Mouse (Mus musculus) liver, embryonic 15.5 days (tissue): ENCODE measurements around the gene Camta1. TPM values are rescaled to one million over a fixed set of nuclear protein-coding genes. Genes with fewer than 3 reads are reported as not detected.
"Not testable (repeated sequence)": the region's sequence is repeated elsewhere in the genome, so short reads cannot be mapped to it uniquely, and the experiment has no call there.

Experiments
- ATAC-seq: fragments of 200-750 bp; cut with Nextera tagmentation; 2 replicates; pipeline ENCODE4 v1.8.0; 2017; ENCODE audit warnings: moderate number of reproducible peaks, mild to moderate bottlenecking, moderate library complexity; ENCODE audit not compliant: insufficient read depth
- H3K27ac ChIP-seq: fragments of 300-500 bp; sonication (generic); replicated peaks from 2 replicates; pipeline ENCODE4 v1.5.1; 2015; ENCODE audit warnings: mild to moderate bottlenecking, inconsistent platforms
- H3K27me3 ChIP-seq: fragments of 300-500 bp; sonication (generic); 2 replicates; pipeline ENCODE4 v1.6.1; 2015; ENCODE audit warnings: mild to moderate bottlenecking, inconsistent platforms
- H3K36me3 ChIP-seq: fragments of 300-500 bp; sonication (generic); replicated peaks from 2 replicates; pipeline ENCODE4 v1.6.1; 2015; ENCODE audit warnings: moderate library complexity, mild to moderate bottlenecking, inconsistent platforms
- H3K4me1 ChIP-seq: fragments of 300-500 bp; sonication (generic); replicated peaks from 2 replicates; pipeline ENCODE4 v1.6.1; 2015; ENCODE audit warnings: inconsistent platforms
- H3K4me2 ChIP-seq: fragments of 300-500 bp; sonication (generic); 2 replicates; pipeline ENCODE4 v1.6.1; 2015; ENCODE audit warnings: moderate library complexity, mild to moderate bottlenecking, inconsistent platforms
- H3K4me3 ChIP-seq: fragments of 300-500 bp; sonication (generic); replicated peaks from 2 replicates; pipeline ENCODE4 v1.5.1; 2015; ENCODE audit warnings: mild to moderate bottlenecking, inconsistent platforms
- H3K9ac ChIP-seq: fragments of 300-500 bp; sonication (generic); 2 replicates; pipeline ENCODE4 v1.6.1; 2015; ENCODE audit warnings: moderate library complexity, mild to moderate bottlenecking, inconsistent platforms
- H3K9me3 ChIP-seq: fragments of 300-500 bp; sonication (generic); replicated peaks from 2 replicates; pipeline ENCODE4 v1.6.1; 2016; ENCODE audit warnings: inconsistent platforms
- WGBS: fragments of 180-500 bp; shearing (Covaris S2); methylation state at CpG from one replicate; pipeline ENCODE4 v1.1.7; 2015; ENCODE audit warnings: mixed read lengths; ENCODE audit not compliant: insufficient replicate concordance; 5-methylcytosine and 5-hydroxymethylcytosine counted together
- polyA plus RNA-seq: library from polyadenylated mRNA; unstranded; fragments of >200 nt; fragmentation: Nextera tagmentation; extraction: Ambion mirVana; gene quantifications from 2 replicates; pipeline ENCODE4 v1.2.1, GENCODE M21; 2015

Camta1 gene
- polyA plus RNA-seq, 1 experiment from 2014 or later, result 31.1 TPM

GRCm38 (mm10) chr4:150879631-150880030, 982.0 kb downstream of the Camta1 start:
- no peak overlapping the region for H3K4me2 ChIP-seq
- H3K27ac ChIP-seq, result no peak overlapping the region
- peaks cover 5% of the 10 kb centered on the region; the same call in 1 of the 2 replicates for H3K4me1 ChIP-seq
- no peak for ATAC-seq
- WGBS, result 87% methylated on average over 22 of the region's 22 CpGs
- no peaks in the 10 kb centered on the region for H3K27me3 ChIP-seq
- H3K36me3 ChIP-seq, result no peaks in the 10 kb centered on the region
- no peak overlapping the region for H3K4me3 ChIP-seq
- H3K9ac ChIP-seq, result no peak overlapping the region
- peaks cover 14% of the 10 kb centered on the region; the same call in 1 of the 2 replicates for H3K9me3 ChIP-seq

- Histone ChIP-seq H3K9me3 (peaks cover 14% of the 10 kb centered on the region; the same call in 1 of the 2 replicates), H3K4me2 (no peak overlapping the region), H3K27me3 (no peaks in the 10 kb centered on the region), H3K9ac (no peak overlapping the region), H3K27ac (no peak overlapping the region), H3K4me3 (no peak overlapping the region), H3K4me1 (peaks cover 18% of the 10 kb centered on the region), H3K36me3 (no peaks in the 10 kb centered on the region)
- 55% methylated on average over 10 of the region's 10 CpGs for WGBS
- no peak for ATAC-seq
Observed at GRCm38 (mm10) chr4:150875393-150875792, 986.3 kb downstream of the Camta1 start.

DNA sequence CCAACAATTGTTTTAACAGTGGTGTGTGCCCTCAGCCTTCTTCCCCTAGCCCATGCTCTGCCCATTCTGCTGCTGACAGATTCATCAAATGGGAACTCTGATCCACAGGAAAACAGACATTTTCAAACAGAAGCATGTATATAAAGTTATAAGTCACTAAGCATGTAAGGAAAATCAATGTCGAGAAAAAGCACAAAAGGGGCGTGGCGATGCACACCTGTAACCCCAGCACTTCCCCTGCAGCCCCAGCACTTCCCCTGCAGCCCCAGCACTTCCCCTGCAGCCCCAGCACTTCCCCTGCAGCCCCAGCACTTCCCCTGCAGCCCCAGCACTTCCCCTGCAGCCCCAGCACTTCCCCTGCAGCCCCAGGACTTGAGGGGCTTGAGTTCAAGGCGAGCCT, 987.3 kb downstream of the Camta1 start:
- H3K27me3 ChIP-seq, H3K9ac ChIP-seq, H3K4me2 ChIP-seq, H3K9me3 ChIP-seq, H3K36me3 ChIP-seq, ATAC-seq, H3K27ac ChIP-seq, H3K4me3 ChIP-seq: not testable (repeated sequence)
- 15% methylated on average over 4 of the region's 4 CpGs for WGBS
- H3K4me1 ChIP-seq, result peaks cover 27% of the 10 kb centered on the region

- peak overlapping the region; percentile 61; the same call in 1 of the 2 replicates for H3K27ac ChIP-seq
Observed at GRCm38 (mm10) chr4:150872681-150873080, 989.0 kb downstream of the Camta1 start.

GRCm38 (mm10) chr4:150872139-150872651, 989.5 kb downstream of the Camta1 start:
- H3K9me3 ChIP-seq, result no peaks in the 10 kb centered on the region
- H3K9ac ChIP-seq, result no peak overlapping the region
- WGBS, result 48% methylated on average over 9 of the region's 9 CpGs
- H3K4me1 ChIP-seq, result peaks cover 39% of the 10 kb centered on the region
- H3K4me2 ChIP-seq, result no peak overlapping the region
- ATAC-seq, result no peak; the same call in 1 of the 2 replicates
- H3K4me3 ChIP-seq, result no peak overlapping the region
- no peaks in the 10 kb centered on the region for H3K27me3 ChIP-seq
- peaks cover 8% of the 10 kb centered on the region for H3K36me3 ChIP-seq
- peak overlapping the region; percentile 61 for H3K27ac ChIP-seq

More at GRCm38 (mm10) chr4:150872681-150873080, 989.0 kb downstream of the Camta1 start:
- H3K4me3 ChIP-seq, result no peak overlapping the region
- ATAC-seq, result no peak
- no peaks in the 10 kb centered on the region for H3K27me3 ChIP-seq
- WGBS, result 51% methylated on average over 8 of the region's 8 CpGs
- H3K36me3 ChIP-seq, result peaks cover 4% of the 10 kb centered on the region; the same call in 1 of the 2 replicates
- no peaks in the 10 kb centered on the region for H3K9me3 ChIP-seq
- no peak overlapping the region for H3K4me2 ChIP-seq
- no peak overlapping the region for H3K9ac ChIP-seq
- peaks cover 39% of the 10 kb centered on the region for H3K4me1 ChIP-seq

GRCm38 (mm10) chr4:150871392-150872138, 990.1 kb downstream of the Camta1 start:
- no peaks in the 10 kb centered on the region for H3K27me3 ChIP-seq
- WGBS, result 58% methylated on average over 10 of the region's 10 CpGs
- peak; percentile 71 for ATAC-seq
- H3K4me2 ChIP-seq, result no peak overlapping the region
- no peak overlapping the region for H3K4me3 ChIP-seq
- no peak overlapping the region for H3K9ac ChIP-seq
- peak overlapping the region; percentile 61 for H3K27ac ChIP-seq
- peaks cover 39% of the 10 kb centered on the region for H3K4me1 ChIP-seq
- H3K9me3 ChIP-seq, result no peaks in the 10 kb centered on the region
- peaks cover 10% of the 10 kb centered on the region for H3K36me3 ChIP-seq

DNA sequence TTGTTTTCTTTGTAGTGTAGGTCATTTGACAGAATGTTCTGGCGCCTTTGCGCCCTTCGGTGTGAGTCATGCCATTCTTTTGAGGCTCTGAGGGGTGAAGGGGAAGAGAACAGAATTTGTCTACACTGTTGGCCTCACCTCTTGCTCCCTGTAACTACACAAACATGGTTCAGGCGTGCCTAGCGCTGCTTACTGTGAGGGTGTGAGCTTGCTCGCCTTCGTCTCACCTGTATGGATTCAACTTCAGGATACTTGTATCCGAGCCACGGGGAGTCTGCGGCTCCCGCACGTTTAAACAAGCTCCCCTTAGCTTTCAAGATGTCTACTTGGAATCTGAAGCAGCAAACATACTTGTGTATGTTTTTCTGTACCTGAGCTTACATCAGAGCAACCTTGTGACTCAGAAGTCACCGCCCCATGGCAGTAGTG, 990.7 kb downstream of the Camta1 start:
- no peak overlapping the region for H3K9ac ChIP-seq
- H3K27ac ChIP-seq, result 0 out of 2 replicates have a peak overlapping the region, but pooled peaks have one; percentile 61
- H3K4me1 ChIP-seq, result peaks cover 39% of the 10 kb centered on the region
- peaks cover 16% of the 10 kb centered on the region for H3K36me3 ChIP-seq
- H3K9me3 ChIP-seq, result no peaks in the 10 kb centered on the region
- no peak for ATAC-seq
- H3K4me2 ChIP-seq, result no peak overlapping the region
- 78% methylated on average over 13 of the region's 13 CpGs for WGBS
- no peaks in the 10 kb centered on the region for H3K27me3 ChIP-seq
- H3K4me3 ChIP-seq, result no peak overlapping the region

- H3K27ac ChIP-seq, result no peak overlapping the region
Observed at GRCm38 (mm10) chr4:150869276-150870197, 992.1 kb downstream of the Camta1 start.

DNA sequence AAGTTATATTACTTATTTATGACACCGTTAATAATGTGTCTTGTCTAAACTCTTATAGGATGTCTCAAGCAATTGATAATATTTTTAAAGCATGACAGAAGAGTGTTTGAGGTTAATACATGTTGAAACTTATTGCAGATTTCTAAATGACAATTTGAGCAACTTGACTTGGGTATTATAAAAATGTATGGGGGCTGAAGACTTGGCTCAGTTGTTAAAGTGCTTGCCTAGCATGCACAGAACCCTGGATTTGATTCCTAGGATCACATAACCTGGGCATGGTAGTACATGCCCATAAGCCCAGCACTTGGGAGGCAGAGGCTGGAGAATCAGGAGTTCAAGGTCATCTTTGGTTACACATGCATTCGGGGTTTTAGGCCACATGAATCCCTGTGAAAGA, 992.8 kb downstream of the Camta1 start:
- no peak for ATAC-seq
- no peak overlapping the region for H3K9ac ChIP-seq
- no peaks in the 10 kb centered on the region for H3K9me3 ChIP-seq
- no peak overlapping the region for H3K27ac ChIP-seq
- H3K4me2 ChIP-seq, result no peak overlapping the region
- WGBS, result 50% methylated on average over 2 of the region's 2 CpGs
- H3K27me3 ChIP-seq, result no peaks in the 10 kb centered on the region
- peaks cover 34% of the 10 kb centered on the region for H3K4me1 ChIP-seq
- no peak overlapping the region for H3K4me3 ChIP-seq
- peaks cover 26% of the 10 kb centered on the region for H3K36me3 ChIP-seq

More at GRCm38 (mm10) chr4:150869276-150870197, 992.1 kb downstream of the Camta1 start:
- Histone ChIP-seq H3K4me3 (no peak overlapping the region), H3K36me3 (peaks cover 26% of the 10 kb centered on the region), H3K9ac (no peak overlapping the region), H3K9me3 (no peaks in the 10 kb centered on the region), H3K4me1 (peaks cover 34% of the 10 kb centered on the region), H3K4me2 (no peak overlapping the region), H3K27me3 (no peaks in the 10 kb centered on the region)
- WGBS, result 37% methylated on average over 17 of the region's 17 CpGs
- ATAC-seq, result no peak

- H3K27me3 ChIP-seq, result no peaks in the 10 kb centered on the region
- no peak overlapping the region for H3K4me2 ChIP-seq
- 66% methylated on average over 6 of the region's 6 CpGs for WGBS
- H3K36me3 ChIP-seq, result peaks cover 26% of the 10 kb centered on the region
- H3K4me1 ChIP-seq, result peaks cover 34% of the 10 kb centered on the region
- no peak overlapping the region for H3K9ac ChIP-seq
- no peak overlapping the region for H3K4me3 ChIP-seq
- ATAC-seq, result no peak
- H3K9me3 ChIP-seq, result no peaks in the 10 kb centered on the region
- no peak overlapping the region for H3K27ac ChIP-seq
Observed at GRCm38 (mm10) chr4:150868161-150868560, 993.5 kb downstream of the Camta1 start.
